Mouse (Mus musculus) ES-E14 (cell line): ENCODE measurements at regions not wholly inside any gene's neighbourhood (a gene's known extent, or its start where the extent isn't known, plus 50 kb on each side); places are given as distances from the start of the nearest gene placed in this dataset.

Experiments used
- DNase-seq: peaks from one replicate; pipeline ENCODE4 v3.0.0-alpha.2; 2013; ENCODE audit warnings: low read depth, low spot score
- H3K27ac ChIP-seq: 2 replicates; pipeline ENCODE4 v1.5.1; 2012; ENCODE audit warnings: low read depth, mild to moderate bottlenecking, low read length, moderate library complexity, mixed read lengths; ENCODE audit not compliant: poor library complexity, insufficient read depth, severe bottlenecking
- H3K36me3 ChIP-seq: 2 replicates; pipeline ENCODE4 v1.6.1; 2012; ENCODE audit warnings: mild to moderate bottlenecking, low read length, moderate library complexity, mixed read lengths; ENCODE audit not compliant: control insufficient read depth, poor library complexity, insufficient read depth, severe bottlenecking
- H3K4me1 ChIP-seq, 2 experiments: fragments of 150-350 bp in 1 of 2; sonication (generic) in 1 of 2; 2 replicates each; pipeline ENCODE4 v1.6.1; 2012; ENCODE audit warnings: low read length in 2 of 2, mild to moderate bottlenecking in 1 of 2, mixed read lengths in 1 of 2; ENCODE audit not compliant: control insufficient read depth in 2 of 2, insufficient read depth in 2 of 2, poor library complexity in 1 of 2
- H3K4me3 ChIP-seq, 2 experiments: fragments of 150-350 bp in 1 of 2; sonication (generic) in 1 of 2; 2 replicates each; pipeline ENCODE4 v1.5.1; 2012; ENCODE audit warnings: low read length in 2 of 2, low read depth in 1 of 2, mild to moderate bottlenecking in 1 of 2, mixed read lengths in 1 of 2; ENCODE audit not compliant: insufficient read depth in 1 of 2, poor library complexity in 1 of 2, severe bottlenecking in 1 of 2
- H3K9ac ChIP-seq: 2 replicates; pipeline ENCODE4 v1.6.1; 2012; ENCODE audit warnings: low read depth, mild to moderate bottlenecking, low read length, mixed read lengths; ENCODE audit not compliant: poor library complexity, insufficient read depth, severe bottlenecking
- H3K9me3 ChIP-seq: fragments of 150-350 bp; sonication (generic); 2 replicates; pipeline ENCODE4 v1.6.1; 2012; ENCODE audit warnings: low read depth, mild to moderate bottlenecking, low read length; ENCODE audit not compliant: control insufficient read depth, insufficient read depth
- CHD2 ChIP-seq: IDR thresholded peaks from 2 replicates; pipeline ENCODE4 v1.6.1; 2014; ENCODE audit warnings: mild to moderate bottlenecking, low read depth, low read length, inconsistent platforms
- HCFC1 ChIP-seq: IDR thresholded peaks from 2 replicates; pipeline ENCODE4 v1.6.1; 2012; ENCODE audit warnings: low read length, inconsistent platforms, borderline replicate concordance; ENCODE audit not compliant: insufficient read depth
- MAFK ChIP-seq: IDR thresholded peaks from 2 replicates; pipeline ENCODE4 v1.6.1; 2014; ENCODE audit warnings: mild to moderate bottlenecking, low read depth, low read length, inconsistent platforms; ENCODE audit not compliant: insufficient read depth
- ZC3H11A ChIP-seq: IDR thresholded peaks from 2 replicates; pipeline ENCODE4 v1.6.1; 2012; ENCODE audit warnings: low read depth, mild to moderate bottlenecking, inconsistent platforms, low read length, borderline replicate concordance
- ZNF384 ChIP-seq: IDR thresholded peaks from 2 replicates; pipeline ENCODE4 v1.6.1; 2012; ENCODE audit warnings: low read depth, low read length, inconsistent platforms
- in situ Hi-C, 2 experiments: fragments of 600-800 bp; cut with MboI; formaldehyde crosslinking; loops; one replicate each; pipeline ENCODE4 v1.15.1; 2025; ENCODE audit warnings: low sequenced_read_pairs in 2 of 2, inconsistent platforms in 1 of 2; ENCODE audit not compliant: unreplicated experiment in 2 of 2

- no peak for DNase-seq
- Histone ChIP-seq H3K4me3 (no peak overlapping the region), H3K4me1 (no peaks in the 10 kb centered on the region), H3K36me3 (no peaks in the 10 kb centered on the region), H3K27ac (no peak overlapping the region), H3K9me3 (no peaks in the 10 kb centered on the region), H3K9ac (no peak overlapping the region)
- TF ChIP-seq CHD2 (no peak), ZNF384 (no peak), HCFC1 (no peak), MAFK (no peak), ZC3H11A (no peak)
- in situ Hi-C loops = no loop called here
These were observed 268.3 kb downstream of the Anxa1 start for GRCm38 (mm10) chr19:20122475-20122874.

DNA sequence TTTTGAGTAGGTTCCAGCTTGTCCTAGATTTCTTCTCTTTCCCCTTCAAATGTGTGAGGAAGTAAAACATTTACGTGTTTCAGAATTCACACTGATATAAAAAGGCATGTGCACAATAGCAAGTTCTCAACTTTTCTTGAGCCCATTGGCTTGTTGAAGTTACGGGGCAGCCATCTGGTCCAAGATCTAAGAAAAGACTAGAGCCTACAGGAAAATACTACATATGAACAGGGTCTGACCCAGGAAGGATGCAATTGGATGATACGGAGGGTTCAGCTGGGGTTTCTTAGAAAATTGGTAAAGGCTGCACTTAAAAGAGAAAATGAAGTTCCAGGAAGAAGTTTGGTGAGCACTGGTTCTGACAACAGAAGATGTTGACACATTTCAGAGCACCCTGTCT is 276.5 kb downstream of the Anxa1 start:
- in situ Hi-C loops = no loop called here
- no peak overlapping the region for H3K4me3 ChIP-seq
- no peaks in the 10 kb centered on the region for H3K9me3 ChIP-seq
- H3K36me3 ChIP-seq = no peaks in the 10 kb centered on the region
- H3K9ac ChIP-seq = no peak overlapping the region
- DNase-seq = no peak
- no peak overlapping the region for H3K27ac ChIP-seq
- TF ChIP-seq MAFK (no peak), HCFC1 (no peak), ZC3H11A (no peak), ZNF384 (no peak), CHD2 (no peak)
- no peaks in the 10 kb centered on the region for H3K4me1 ChIP-seq
